Mouse (Mus musculus): Measurements from ENCODE around the gene Fam89a.

Fam89a gene

GRCm38 (mm10) chr8:124754101-124754791 lies 2.6 kb upstream of the Fam89a start:
- DNase-seq (ENCODE audit: extremely low read depth, insufficient read length, low spot score) = no peak

- no peak for DNase-seq (ENCODE audit: extremely low read depth, insufficient read length, low spot score)
These were observed 762 bp upstream of the Fam89a start for GRCm38 (mm10) chr8:124752325-124752862.

GRCm38 (mm10) chr8:124751191-124751590 lies 441 bp downstream of the Fam89a start:
- DNase-seq (ENCODE audit: extremely low read depth, insufficient read length, low spot score) = no peak

- DNase-seq (ENCODE audit: extremely low read depth, insufficient read length, low spot score) = no peak
These were observed 5.0 kb downstream of the Fam89a start for GRCm38 (mm10) chr8:124746661-124747060.

GRCm38 (mm10) chr8:124739268-124739667 lies 12.4 kb downstream of the Fam89a start:
- no peak for DNase-seq (ENCODE audit: extremely low read depth, insufficient read length, low spot score)

- DNase-seq (ENCODE audit: extremely low read depth, insufficient read length, low spot score) = no peak
These were observed 16.2 kb downstream of the Fam89a start for GRCm38 (mm10) chr8:124735371-124735911.

GRCm38 (mm10) chr8:124732828-124733227 lies 18.8 kb downstream of the Fam89a start:
- no peak for DNase-seq (ENCODE audit: extremely low read depth, insufficient read length, low spot score)

- DNase-seq (ENCODE audit: extremely low read depth, insufficient read length, low spot score) = no peak
These were observed 27.3 kb downstream of the Fam89a start for GRCm38 (mm10) chr8:124724301-124724700.

- peak; percentile 99 for DNase-seq (ENCODE audit: extremely low read depth, insufficient read length, low spot score)
These were observed 29.6 kb downstream of the Fam89a start, which contains the start of the genes Ttc13 and Arv1 for GRCm38 (mm10) chr8:124721862-124722515. Ttc13 (minus strand) TSS chr8:124721983. Arv1 (plus strand) TSS chr8:124722139.

- no peak for DNase-seq (ENCODE audit: extremely low read depth, insufficient read length, low spot score)
These were observed 30.4 kb downstream of the Fam89a start for GRCm38 (mm10) chr8:124720938-124721861.

- no peak for DNase-seq (ENCODE audit: extremely low read depth, insufficient read length, low spot score)
These were observed 31.5 kb downstream of the Fam89a start for GRCm38 (mm10) chr8:124720133-124720532.

GRCm38 (mm10) chr8:124715736-124716135 lies 35.9 kb downstream of the Fam89a start:
- no peak for DNase-seq (ENCODE audit: extremely low read depth, insufficient read length, low spot score)

- DNase-seq (ENCODE audit: extremely low read depth, insufficient read length, low spot score) = no peak
These were observed 38.4 kb downstream of the Fam89a start for GRCm38 (mm10) chr8:124713207-124713606.

GRCm38 (mm10) chr8:124705823-124706222 lies 45.8 kb downstream of the Fam89a start:
- no peak for DNase-seq (ENCODE audit: extremely low read depth, insufficient read length, low spot score)

- DNase-seq (ENCODE audit: extremely low read depth, insufficient read length, low spot score) = no peak
These were observed 47.3 kb downstream of the Fam89a start for GRCm38 (mm10) chr8:124704376-124704775.

- no peak for DNase-seq (ENCODE audit: extremely low read depth, insufficient read length, low spot score)
These were observed 48.1 kb downstream of the Fam89a start for GRCm38 (mm10) chr8:124703526-124703925.

- DNase-seq (ENCODE audit: extremely low read depth, insufficient read length, low spot score) = no peak
These were observed 49.4 kb downstream of the Fam89a start for GRCm38 (mm10) chr8:124702183-124702582.

- no peak for DNase-seq (ENCODE audit: extremely low read depth, insufficient read length, low spot score)
These were observed 50.6 kb downstream of the Fam89a start for GRCm38 (mm10) chr8:124701023-124701422.

GRCm38 (mm10) chr8:124700271-124700670 lies 51.4 kb downstream of the Fam89a start:
- DNase-seq (ENCODE audit: extremely low read depth, insufficient read length, low spot score) = no peak

GRCm38 (mm10) chr8:124695424-124696100 lies 56.1 kb downstream of the Fam89a start:
- DNase-seq (ENCODE audit: extremely low read depth, insufficient read length, low spot score) = no peak

Data from 3134 (cell line).